Mouse (Mus musculus) kidney, postnatal 36 days (tissue): ENCODE measurements around the gene Cd46.

ENCODE experiments used
- DNase-seq, 2 experiments: peaks; one replicate each; pipeline ENCODE4 v3.0.0; 2021 to 2022; ENCODE audit warnings: mixed read lengths in 2 of 2

The Cd46 gene

DNA sequence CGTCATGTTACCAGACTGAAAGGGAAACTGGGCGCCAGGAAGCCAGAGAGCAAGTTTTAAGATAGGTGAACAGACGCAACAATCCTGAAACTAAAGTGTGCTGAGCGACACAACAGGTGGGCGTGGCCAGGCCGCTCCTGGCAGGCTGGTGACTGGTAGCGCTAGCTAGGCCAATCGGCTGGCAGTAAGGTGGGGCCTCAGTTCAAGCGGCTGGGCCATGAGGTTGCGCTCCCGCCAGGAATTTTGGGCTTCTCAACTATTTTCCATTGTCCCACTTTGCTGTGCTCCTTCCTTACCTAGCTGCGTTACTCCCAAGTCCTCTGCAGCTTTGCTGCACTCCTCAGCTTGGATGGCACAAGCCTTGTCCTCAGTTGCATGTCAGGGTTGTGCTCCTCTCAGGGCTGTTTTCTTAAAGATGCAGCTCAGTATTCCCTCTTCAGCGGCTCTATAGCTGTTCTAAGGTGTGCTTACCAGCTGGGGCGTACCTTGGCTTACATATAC is at the start of gene Cd46:
Gene Cd46, minus strand, starts transcription at position 30 of the 501 bp plus-strand sequence.
- peak; percentile 88 to 91 for DNase-seq

DNA sequence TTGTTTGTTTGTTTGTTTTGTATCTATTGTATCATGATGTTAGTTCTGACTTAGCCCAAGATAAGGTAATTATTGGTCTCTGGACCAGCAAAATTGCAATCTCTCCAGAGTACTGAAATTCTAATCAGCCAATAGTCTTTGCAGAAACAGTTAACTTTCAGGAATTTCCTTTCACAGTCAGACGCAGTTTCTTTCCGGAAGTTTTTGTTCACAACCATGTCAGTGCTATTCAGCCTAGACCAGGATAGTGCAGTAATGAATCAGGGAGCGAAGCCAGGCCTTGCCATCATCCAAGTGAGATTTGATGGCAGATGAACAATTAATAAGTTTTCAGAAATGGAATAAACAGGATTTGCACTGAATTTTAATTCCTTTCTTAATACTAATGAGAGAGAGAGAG is 40.0 kb upstream of the Cd46 start:
- peak; percentile 7 to 19 for DNase-seq

DNA sequence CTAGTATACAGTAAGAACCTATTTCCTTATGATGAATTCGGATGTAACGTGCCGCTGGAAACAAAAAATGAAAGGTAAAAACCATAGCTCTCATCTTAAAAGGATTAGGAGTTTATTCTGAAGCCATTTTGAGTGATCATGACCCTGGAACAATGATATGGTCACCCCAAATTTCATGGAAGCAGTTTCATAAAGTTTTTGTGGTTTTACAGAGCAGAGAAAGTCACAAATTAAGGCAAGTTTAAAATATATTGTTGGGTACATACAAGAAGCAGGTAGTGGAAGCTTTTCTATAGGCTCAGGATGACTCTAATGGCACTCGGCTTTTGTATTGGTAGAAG is 39.6 kb upstream of the Cd46 start:
- DNase-seq, result no peak

DNA sequence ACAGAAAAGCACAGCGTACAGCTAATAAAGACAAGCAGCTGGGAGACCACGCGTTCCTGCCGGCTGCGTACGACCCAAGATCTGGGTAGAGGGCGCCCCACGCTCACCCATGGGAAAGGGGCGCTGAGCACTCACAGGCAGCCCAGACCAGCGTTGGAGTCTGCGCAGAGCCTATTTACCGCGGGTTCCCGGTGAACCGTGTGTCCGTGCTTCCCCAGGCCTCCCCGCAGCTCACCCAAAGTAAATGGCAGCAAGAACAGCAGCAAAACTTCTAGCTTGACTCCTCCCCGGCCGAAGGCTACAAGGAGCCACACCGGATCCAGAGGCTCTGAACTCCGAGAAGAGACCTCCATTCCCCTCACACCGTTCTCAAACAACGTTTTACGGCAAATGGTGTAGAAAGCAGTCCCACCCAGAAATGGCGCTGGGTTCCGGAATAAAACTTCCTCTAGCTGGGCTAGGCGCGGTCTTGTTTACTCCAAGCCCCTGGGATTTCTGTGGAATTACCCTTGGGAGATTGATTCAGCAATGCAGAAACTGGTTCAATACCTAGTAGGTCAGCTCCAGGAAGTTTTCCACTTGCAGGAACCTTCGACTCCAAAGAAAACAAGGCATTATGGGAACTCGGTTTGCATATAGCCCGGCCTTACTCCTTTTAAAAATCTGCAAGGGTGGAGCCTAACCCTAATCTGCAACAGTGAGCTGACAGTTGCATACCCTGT is 39.1 kb upstream of the Cd46 start, which contains the start of gene Cr1l:
Gene Cr1l, minus strand, starts transcription at position 634 of the 722 bp plus-strand sequence.
- peak; percentile 92 for DNase-seq

DNA sequence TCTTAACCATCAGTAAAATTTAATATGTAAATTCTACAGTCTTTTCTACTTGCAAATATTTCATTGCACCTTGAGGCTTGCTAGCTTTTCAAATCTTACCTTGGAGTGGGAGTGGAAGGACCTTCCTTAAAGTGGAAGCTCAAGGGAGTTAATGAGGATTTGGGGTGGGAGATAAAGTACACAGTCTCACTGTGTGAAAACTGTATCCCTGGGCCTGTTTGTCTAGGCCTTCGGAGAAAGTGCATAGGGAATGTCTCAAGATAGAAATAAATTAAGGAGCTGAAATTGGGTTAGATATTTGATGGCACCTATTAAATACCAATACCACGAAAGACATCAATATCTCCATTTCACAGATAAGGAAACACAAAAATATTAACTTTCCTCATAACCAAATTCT is 38.4 kb upstream of the Cd46 start:
- no peak for DNase-seq

DNA sequence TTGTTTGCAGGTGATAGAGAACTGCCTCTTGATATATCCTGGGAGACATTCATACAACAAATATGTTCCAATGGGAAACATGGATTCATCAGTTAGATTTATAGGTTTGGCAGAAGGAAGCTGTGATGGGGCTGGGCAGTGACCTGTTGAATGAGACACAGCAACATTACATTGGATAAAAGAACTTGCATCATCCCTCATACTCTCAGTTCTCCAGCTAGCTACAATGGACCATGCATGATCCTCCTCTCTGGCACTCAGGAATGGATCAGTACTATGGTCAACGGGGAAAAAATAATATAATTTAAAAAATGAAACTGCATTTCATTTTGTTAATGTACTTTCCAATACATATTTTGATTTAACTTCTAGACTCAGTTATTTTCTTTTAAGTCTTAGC is 37.8 kb upstream of the Cd46 start:
- DNase-seq, result no peak

DNA sequence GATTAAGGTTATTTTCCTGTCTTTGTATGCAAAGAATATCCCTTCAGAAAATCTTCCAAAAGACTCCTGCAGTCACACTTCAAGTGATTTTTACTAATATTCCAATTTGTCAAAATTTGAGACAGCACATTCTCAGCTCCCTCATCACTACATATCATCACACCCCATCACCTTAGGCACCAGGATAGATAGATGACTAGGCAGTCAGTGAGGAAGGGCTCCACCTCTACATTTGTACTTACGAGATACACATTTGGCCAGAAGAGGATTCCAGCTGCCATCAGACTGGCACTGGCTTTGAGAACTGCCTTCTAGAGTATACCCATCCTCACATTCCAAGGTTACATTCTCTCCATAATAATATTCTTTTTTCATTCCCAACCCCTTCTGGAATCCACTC is 22.4 kb upstream of the Cd46 start:
- no peak for DNase-seq

DNA sequence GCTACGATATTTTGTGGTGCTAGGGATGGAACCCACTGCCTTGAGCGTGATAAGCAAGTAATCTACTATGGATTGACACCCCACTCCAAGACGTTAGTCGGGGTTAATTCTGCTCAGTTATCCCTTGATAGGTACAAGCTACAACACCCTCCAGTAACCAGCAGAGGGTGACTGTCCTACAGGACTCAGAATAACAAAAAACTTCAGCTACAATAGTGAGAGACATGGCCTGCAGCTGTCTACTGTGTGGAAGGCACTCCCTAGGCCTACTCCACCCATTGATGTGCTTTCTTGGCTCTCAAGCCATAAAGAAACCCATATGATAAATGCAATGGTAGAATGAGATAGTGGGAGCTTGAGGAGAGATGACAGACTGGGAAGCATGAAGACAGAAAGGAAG is 21.6 kb upstream of the Cd46 start:
- no peak for DNase-seq

DNA sequence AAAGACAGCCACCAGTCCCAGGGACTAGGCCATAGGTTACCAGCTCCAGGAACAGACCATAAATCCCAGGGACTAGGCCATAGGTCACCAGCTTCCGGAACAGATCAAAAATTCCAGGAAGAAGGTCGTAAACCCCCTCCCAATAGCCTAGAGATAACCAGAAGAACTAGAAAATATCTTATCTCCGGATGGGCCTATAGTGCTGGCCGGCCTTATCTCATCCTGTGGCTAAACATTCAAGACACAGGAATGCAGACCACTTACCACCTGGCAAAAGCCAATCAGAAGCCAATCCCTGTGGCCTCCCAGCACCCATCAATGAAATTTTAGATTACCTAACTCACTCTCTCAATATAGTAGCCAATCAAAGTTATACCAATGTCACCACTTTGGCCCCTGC is 8.6 kb upstream of the Cd46 start:
- DNase-seq, result peak; percentile 6 to 13

DNA sequence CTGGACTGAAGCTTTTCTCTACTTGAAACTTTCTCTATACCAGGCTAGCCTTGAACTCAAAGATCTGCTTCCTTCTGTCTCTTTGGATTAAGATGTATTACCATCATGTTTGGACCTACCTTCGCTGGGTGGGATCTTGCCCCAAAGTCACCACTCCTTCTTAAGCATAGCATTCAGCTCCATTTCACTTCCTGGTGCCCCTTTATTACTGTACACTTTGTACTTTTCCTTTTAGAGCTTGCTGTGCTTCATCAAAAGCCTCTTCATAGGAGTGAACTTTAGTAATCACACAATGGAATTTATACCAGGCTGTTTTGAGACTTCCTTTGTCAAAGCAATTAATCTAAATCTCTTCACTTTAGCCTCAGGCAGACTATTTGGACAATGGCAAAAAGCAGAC is 6.0 kb upstream of the Cd46 start:
- DNase-seq, result no peak

DNA sequence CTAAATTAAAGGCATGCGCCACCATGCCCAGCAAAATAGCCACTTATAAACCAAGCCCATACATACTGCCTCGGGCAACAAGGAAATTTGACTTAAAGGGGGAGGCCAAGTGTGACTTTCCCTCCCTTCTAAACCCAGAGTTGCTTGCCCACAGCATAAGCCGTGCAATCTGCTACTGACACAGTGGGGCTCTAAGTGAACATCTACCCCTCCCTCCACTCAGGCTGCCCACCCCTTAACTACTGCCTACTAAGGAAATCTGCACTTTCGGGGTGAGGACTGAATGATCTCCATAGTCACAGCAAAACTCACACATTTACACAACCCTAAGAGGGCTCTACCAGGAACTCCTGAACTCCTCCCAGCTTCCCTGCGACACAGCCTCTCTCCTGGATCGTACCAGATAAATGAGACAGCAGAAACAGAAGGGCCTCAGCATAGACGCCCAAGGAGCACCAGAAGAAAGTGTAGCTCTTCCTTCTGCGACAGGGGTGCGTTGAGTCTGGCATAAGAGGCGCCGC is 290 bp downstream of the Cd46 start:
- no peak for DNase-seq

DNA sequence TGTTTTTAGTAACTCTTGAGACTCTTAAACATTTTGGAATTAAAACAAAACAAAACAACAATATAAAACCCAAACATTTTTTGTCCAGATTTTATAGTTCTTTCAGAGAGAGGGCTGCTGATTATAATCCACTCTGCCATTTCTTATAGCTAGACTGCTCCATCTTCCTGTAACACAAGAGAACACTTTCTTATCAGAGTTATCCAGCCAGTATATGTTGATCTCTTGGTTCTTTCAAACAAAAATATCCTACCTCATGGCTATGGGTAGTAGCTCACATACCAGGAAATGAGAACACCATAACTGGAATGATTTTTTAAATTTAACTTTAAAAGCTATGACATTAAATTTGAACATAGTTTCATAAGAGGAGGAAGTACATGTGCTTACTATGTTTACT is 9.9 kb downstream of the Cd46 start:
- DNase-seq, result no peak

DNA sequence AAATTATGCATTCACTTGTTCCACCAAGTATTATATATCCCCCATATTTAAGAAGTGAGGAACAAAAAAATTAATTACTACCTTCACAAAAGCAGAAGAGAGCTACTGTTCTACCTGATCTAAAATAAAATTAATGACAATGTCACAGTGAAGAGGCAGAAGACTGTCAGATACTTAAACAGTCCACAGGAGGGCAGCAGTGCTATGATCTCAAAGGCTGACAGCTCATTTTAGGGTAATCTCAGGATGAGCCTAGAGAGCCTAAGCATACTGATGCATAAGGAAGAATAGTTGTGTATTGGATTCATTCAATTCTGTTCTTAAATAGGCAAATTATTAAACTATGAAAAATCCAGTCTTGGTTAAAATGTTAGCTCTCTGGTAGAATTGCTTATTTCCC is 51.6 kb downstream of the Cd46 start:
- peak; percentile 58 to 78 for DNase-seq

DNA sequence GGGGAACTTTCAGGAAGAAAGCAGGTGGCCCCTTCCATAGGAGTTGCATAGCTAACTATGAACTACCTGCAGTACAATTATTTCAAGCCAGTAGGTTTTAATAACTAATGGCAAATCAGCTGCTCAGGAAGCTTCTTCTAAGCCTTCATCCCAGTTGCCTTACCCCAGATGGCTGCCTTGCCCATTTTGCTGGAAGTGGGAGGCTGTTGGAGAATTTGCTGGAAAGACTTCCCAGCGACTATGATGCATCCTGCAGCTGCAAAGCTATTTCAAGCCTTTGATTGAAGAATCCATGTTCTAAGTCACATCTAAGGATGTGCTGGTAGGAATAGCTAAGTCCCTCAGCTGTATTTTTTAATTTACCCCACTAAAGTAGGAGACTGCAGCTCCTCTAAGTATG is 53.7 kb downstream of the Cd46 start:
- no peak for DNase-seq

DNA sequence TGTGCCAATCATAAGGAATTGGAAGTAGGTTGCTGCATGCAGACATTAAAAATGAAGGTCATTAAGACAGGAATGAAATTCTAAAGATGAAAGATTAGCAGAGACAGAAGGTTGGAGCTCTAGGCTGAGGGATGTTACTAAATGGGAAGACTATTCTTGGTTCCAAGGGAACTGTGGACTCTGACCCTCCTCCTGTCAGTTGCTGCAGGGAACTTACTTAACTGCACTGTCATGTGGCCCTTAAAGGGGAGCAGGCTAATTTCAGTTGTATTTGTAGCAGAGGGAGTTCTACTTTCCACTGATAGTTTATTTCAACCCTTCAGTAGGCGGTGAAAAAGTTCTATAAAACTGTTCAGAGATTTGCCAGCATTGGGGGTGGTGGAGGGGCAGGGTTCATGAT is 54.1 kb downstream of the Cd46 start:
- peak; percentile 56 to 76 for DNase-seq

DNA sequence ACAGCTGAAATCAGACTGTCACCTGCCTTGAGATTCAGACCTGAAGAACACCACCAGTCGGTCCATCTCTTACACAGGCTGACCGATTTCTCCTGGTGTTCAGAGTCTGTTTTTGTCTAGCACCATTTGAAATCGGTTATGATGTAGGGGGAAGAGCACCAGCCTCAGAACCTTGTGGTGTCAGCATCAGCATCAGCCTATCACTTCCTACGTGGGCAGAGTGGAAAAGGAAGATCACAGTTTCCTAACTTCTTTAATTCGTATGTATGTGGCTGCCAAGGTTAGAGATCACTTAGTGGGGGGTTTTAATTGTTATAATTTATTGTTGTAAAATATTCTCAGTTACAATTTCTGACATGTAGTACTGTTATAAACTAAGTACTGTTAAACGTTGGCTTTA is 54.6 kb downstream of the Cd46 start:
- no peak for DNase-seq

DNA sequence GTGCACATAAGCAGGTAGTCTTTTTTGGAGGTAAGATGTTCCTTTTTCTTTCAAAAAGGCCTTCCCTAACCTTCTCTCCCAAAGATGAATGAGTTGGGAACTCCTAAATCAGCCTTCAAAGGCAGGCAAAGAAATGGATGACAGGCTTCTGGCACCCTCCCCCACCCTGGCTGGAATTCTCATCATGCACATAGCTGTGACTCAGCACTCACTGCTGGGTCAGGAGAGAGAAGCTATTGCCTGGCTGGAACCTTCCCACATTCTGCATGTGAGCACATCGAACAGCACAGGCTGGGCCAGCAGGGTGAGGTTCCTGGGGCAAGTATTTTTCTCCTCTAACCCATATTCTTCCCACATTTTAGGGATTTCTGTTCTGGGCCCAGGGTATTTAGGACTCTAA is 58.1 kb downstream of the Cd46 start:
- peak; percentile 75 to 76 for DNase-seq

DNA sequence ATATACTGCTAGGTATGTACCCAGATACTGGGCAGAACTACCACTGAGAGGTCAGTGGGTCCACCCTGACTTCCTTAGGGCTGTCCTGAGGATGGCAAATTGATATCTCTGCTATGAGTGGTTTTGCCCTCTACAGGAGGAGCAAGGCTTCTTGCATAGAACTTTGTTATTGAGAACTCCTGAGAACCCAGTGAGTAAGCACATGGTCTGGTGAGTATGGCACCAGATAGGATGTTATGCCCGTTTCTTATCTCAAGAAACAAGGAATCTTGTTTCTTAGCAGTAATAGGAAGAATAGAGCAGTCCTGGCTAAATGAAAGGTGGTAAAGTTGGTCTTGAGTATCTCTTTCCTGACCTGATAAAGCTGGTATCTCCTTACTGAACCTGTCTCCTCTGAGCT is 59.3 kb downstream of the Cd46 start:
- no peak for DNase-seq

DNA sequence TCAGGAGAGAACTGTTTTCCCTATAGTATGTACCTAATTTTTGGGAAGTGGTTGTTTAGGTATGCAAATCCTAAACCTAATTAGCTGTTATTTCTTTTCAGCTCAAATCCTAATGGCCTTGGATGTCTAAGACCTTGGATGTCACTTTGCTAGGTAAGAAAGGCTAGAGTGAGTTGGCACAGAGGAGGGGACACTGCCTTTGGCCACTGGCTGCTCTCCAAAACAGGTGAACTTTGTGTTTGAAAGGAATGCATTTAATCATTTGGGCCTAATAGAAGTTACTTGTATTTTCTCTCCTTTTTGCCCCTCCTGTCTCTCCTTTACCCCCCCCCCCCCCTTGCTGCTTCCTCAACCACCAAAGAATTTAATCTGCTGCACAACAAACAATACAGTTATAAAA is 60.3 kb downstream of the Cd46 start:
- DNase-seq, result peak; percentile 60 to 63

DNA sequence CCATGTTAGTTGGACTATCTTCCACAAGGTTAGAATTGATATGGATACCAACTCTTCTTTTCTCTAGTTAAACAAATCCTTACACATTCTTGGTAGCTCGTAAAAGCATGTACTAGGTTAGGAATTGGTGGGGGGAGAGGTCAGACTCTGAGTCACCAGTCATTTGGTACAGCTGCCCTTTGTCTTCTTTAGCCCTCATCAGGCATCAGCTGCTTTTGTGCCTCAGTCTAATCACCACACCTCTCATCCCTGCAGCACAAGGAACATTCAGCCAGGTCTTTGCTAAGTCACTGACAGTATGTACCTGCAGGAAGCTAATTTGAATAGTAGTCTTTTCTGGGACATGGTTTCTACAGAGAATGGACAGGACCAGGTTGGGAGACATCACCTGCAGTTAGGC is 64.5 kb downstream of the Cd46 start:
- no peak for DNase-seq

DNA sequence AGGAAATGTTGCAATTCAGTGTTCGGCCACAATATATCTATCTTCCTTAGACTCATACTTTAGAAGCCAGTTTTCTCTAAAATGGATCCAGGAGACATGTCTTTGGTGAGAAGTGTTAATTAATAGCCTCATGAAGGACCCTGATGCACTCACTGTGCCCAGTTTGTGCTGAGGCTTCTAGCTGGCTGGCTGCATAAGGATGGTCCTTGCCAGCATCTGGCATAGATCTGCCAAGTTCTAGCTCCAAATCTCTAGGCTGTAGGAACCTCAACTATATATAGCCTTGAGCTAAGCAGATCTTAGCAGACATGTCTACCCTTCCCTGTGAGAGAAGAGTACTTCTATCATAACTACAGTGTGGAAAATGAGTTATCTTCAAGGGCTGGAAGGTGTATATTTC is 68.2 kb downstream of the Cd46 start:
- DNase-seq, result no peak

DNA sequence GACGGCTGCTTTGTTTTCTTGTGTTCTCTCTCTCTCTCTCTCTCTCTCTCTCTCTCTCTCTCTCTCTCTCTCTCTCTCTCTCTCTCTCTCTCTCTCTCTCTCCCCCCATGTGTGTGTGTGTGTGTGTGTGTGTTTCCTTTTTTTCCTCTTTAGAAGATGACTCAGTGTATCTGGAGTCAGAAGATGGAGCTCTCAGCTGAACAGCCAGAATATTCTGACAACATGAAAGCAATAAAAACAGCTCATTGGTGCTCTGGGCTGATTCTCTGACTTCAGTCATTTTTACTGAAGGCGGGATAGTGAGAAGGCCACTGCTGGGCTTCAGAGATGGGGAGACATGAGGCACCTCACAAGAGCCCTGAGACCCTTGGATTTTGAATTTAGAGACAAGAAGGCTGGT is 70.2 kb downstream of the Cd46 start:
- DNase-seq, result no peak

DNA sequence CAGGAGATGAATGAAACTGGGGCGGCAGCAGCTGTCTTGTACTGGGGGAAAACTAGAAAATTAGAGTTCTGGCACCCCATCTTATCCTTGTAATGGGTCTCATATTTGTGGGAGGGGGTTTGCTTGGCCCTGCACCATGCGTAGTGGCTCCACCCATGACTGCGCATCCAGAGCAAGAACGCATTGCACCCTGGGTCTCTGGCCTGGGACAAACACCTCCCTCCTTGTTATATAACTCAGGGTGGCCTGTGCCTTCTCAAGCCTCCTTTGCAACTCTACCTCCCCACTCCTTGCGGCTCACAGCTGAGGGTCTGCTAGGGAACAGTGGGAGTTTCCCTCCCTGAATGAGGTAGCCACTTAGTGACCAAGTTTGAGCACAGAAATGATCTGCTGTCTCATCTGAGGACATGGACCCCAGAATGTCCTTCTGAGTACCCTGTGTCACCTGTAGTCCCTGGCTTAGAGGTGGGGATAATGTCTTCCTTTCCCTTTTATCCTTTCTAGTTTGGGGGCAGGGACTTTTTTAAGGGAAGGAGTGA is 72.9 kb downstream of the Cd46 start:
- no peak for DNase-seq

DNA sequence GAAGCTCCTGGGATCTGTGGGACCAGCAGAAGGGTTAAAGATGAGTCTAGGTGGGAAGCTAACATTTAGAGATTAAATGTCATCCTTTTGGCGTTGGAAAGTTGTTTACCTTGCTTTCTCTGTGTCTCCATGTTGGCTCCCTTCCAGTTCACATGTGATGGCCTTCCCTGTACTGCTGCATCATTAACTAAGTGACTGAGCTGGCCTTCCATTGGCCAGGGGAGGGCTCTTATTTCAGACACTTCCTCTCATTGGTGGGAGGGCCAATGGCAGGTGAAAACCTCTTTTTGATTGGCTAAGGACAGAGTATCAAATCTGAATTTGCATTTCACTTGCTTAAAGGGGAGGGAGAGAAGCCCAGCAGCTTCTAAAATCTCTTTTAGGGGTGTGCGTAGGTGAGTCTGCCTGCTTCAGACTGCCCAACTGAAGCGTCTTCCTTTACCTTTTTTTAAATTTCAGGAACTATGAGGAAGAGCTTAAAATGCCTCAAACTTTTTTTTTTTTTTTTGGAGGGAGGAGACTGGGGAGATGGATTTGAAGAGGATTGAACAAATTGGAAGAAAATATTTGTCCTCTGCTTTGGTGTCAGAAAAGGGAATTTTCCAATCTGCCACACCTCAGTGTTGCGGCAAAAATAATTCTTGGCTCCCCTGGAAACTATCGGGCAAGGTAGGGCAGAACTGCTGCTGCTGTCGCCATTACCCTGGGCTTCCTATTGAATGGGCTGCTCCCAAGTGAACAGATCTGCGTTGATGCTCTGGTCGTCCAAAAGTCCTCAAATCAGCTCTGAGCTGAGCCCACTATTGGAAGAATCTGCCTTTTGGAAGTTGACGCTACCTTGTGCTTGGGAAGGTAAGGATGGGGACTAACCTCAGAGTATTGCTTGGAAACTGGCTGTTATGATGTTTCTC is 73.7 kb downstream of the Cd46 start:
- DNase-seq, result peak; percentile 87 to 95
